Mouse (Mus musculus) forebrain, embryonic 11.5 days (tissue): ENCODE data around the gene Peg12. TPM values are rescaled to one million over a fixed set of nuclear protein-coding genes. Genes with fewer than 3 reads are reported as not detected.

Source experiments
- ATAC-seq: fragments of 200-750 bp; cut with Nextera tagmentation; replicated peaks from 2 replicates; pipeline ENCODE4 v1.8.0; 2017; ENCODE audit warnings: moderate TSS enrichment; ENCODE audit not compliant: low FRiP score
- DNase-seq: peaks from one replicate; pipeline ENCODE4 v3.0.0-alpha.2; 2017; ENCODE audit warnings: low spot score
- H3K27ac ChIP-seq: fragments of 300-500 bp; sonication (generic); 2 replicates; pipeline ENCODE4 v1.5.1; 2014; ENCODE audit warnings: low read depth, low read length
- H3K27me3 ChIP-seq: fragments of 300-500 bp; sonication (generic); 2 replicates; pipeline ENCODE4 v1.6.1; 2014; ENCODE audit warnings: mild to moderate bottlenecking, low read length, mixed read lengths; ENCODE audit not compliant: control insufficient read depth, insufficient read depth
- H3K36me3 ChIP-seq: fragments of 300-500 bp; sonication (generic); 2 replicates; pipeline ENCODE4 v1.6.1; 2014; ENCODE audit warnings: mild to moderate bottlenecking, low read length, moderate library complexity, mixed read lengths; ENCODE audit not compliant: control insufficient read depth, insufficient read depth
- H3K4me1 ChIP-seq: fragments of 300-500 bp; sonication (generic); replicated peaks from 2 replicates; pipeline ENCODE4 v1.6.1; 2014; ENCODE audit warnings: low read length, mixed read lengths; ENCODE audit not compliant: control insufficient read depth, insufficient read depth
- H3K4me2 ChIP-seq: fragments of 300-500 bp; sonication (generic); 2 replicates; pipeline ENCODE4 v1.6.1; 2014; ENCODE audit warnings: low read depth, mild to moderate bottlenecking, low read length, moderate library complexity, mixed read lengths; ENCODE audit not compliant: severe bottlenecking
- H3K4me3 ChIP-seq: fragments of 300-500 bp; sonication (generic); 2 replicates; pipeline ENCODE4 v1.5.1; 2014; ENCODE audit warnings: low read depth, low read length
- H3K9ac ChIP-seq: fragments of 300-500 bp; sonication (generic); 2 replicates; pipeline ENCODE4 v1.6.1; 2014; ENCODE audit warnings: low read length
- H3K9me3 ChIP-seq: fragments of 300-500 bp; sonication (generic); 2 replicates; pipeline ENCODE4 v1.6.1; 2016; ENCODE audit warnings: low read length, mixed read lengths; ENCODE audit not compliant: control insufficient read depth
- WGBS: fragments of 180-500 bp; shearing (Covaris S2); extraction: QIAGEN DNeasy Blood & Tissue Kit; methylation state at CpG from one replicate; pipeline ENCODE4 v1.1.7; 2014; 5-methylcytosine and 5-hydroxymethylcytosine counted together
- polyA plus RNA-seq: library from polyadenylated mRNA; unstranded; fragments of >200 nt; fragmentation: Nextera tagmentation; extraction: Ambion mirVana; gene quantifications from 2 replicates; pipeline ENCODE4 v1.2.1, GENCODE M21; 2014

Gene Peg12
- 105 and 108 TPM in 2 replicates for polyA plus RNA-seq

DNA sequence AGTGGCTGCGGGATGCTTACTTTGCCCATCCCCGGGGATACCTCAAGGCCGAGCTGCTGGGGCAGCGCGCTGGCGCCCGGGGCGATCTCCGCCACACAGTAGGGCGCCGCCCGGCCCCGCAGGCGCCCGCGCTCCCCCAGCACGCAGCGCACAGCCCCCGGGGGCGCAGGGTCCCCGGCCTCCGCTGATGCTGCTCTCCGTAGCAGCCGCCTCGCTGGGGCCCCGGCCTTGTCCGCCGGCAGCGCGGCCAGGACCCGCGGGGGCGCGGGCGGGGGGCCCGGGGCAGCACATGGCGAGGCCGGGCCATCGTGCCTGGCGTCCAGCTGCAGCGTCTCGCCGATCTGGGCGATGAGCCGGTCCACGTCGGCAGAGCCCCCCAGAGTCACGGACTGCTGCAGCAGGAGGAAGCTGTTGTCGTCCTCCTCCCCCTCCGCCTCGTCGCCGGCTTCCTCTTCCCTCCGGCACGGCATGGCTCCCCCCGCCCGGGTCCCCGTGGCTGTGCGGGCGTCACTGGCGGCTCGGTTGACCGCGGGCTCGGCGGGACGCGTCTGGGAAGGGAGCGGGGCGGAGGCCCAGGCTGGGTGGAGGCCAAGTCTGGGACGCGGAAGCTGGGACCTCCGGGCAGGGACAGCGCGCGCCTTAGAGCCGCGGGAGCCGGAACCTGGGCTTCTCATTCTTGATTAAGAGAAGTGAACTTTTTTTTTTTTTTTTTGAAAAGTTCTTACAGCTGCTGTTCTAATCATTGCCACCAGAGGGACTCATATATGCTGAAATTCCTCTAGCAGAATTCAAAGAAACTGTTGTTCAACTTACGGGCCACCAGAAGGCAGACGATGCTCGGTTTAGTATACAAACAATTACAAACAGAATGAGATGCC, at the start of gene Peg12:
Gene Peg12 (minus strand): TSS at position 633 of the 878 bp plus-strand sequence.
- H3K27me3 ChIP-seq: no peaks in the 10 kb centered on the region
- peak within 1 kb of the TSS; percentile 94 for H3K27ac ChIP-seq
- no peaks in the 10 kb centered on the region for H3K36me3 ChIP-seq
- peak within 1 kb of the TSS; percentile 64 for H3K4me3 ChIP-seq
- ATAC-seq: peak; percentile 78
- H3K4me2 ChIP-seq: peak within 1 kb of the TSS; percentile 54
- no peaks in the 10 kb centered on the region for H3K4me1 ChIP-seq
- DNase-seq: peak; percentile 81
- H3K9me3 ChIP-seq: no peaks in the 10 kb centered on the region
- 16% methylated on average over 73 of the region's 82 CpGs for WGBS
- peak within 1 kb of the TSS; percentile 95 for H3K9ac ChIP-seq

DNA sequence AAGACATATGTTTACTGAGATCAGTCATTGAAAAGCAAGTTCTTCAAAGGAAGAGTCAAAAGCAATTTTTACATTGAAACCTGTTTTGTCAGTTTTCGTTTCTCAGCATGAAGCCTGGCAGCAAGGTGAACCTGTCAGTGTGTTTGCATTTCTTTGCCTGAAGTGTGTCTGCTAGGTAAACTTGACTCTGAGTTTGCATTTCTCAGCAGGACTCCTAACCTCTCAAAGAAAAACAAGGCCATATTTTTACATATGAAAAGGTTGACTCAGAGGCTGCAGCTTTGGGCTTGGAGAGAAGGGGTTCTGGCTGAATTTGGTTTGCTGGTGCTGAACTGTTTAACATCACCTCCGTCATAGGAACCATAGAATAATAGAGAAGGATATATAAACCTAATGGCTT, 21.8 kb upstream of the Peg12 start:
- H3K4me3 ChIP-seq: no peak overlapping the region
- no peak overlapping the region for H3K4me2 ChIP-seq
- no peak overlapping the region for H3K27ac ChIP-seq
- DNase-seq (no peak), ATAC-seq (no peak)
- H3K36me3 ChIP-seq: no peaks in the 10 kb centered on the region
- H3K4me1 ChIP-seq: no peaks in the 10 kb centered on the region
- 35% methylated on average over 2 of the region's 2 CpGs for WGBS
- no peaks in the 10 kb centered on the region for H3K9me3 ChIP-seq
- no peaks in the 10 kb centered on the region for H3K27me3 ChIP-seq
- H3K9ac ChIP-seq: no peak overlapping the region

GRCm38 (mm10) chr7:62463007-62463877, 1.1 kb downstream of the Peg12 start:
- Histone ChIP-seq H3K9me3 (no peaks in the 10 kb centered on the region), H3K9ac (peak overlapping the region; percentile 95), H3K36me3 (no peaks in the 10 kb centered on the region), H3K4me2 (peak overlapping the region; percentile 54), H3K4me3 (peak overlapping the region; percentile 64), H3K27ac (peak overlapping the region; percentile 94), H3K27me3 (no peaks in the 10 kb centered on the region), H3K4me1 (no peaks in the 10 kb centered on the region)
- ATAC-seq (peak; percentile 6; the same call in 1 of the 2 replicates), DNase-seq (peak; percentile 70)
- 27% methylated on average over 51 of the region's 55 CpGs for whole genome bisulfite sequencing

DNA sequence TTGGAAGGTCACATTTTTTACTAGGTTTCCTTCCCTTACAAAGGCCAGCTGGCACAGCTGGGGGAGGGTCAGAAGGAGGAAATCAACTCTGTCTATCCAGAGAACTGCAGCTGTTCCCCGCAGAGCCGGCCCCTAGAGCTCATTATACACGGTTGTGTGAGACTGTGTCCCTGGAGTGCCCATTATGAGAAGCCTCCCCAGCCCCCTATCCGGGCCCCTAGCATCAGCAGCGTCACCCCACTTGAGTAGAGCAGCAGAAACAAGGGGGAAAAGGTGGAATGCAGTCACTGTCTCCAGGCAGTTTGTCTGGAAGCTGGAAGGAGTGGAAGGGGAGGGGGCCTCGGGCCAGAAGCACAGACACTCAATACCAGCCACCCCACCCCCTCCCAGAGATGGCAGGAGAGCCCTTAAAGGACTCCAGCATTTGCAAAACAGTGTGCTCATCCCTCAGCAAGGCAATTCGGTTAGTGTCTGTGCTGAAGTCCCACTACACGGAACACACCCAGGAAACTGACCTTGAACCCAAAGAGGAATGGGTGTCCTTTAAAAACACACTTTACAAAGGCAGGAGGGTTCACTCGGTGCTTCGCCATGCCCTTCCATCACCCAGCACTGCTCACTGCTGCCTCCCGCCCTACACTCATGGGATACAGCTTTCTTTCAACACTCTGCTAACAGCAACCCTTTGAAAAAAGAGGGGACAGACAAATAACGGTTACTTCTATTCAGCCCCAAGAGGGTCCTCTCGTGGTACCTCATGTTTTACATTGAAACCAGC, 1.9 kb downstream of the Peg12 start:
- H3K4me3 ChIP-seq: peak overlapping the region; percentile 64
- WGBS: 25% methylated on average over 13 of the region's 13 CpGs
- ATAC-seq: peak; percentile 91
- H3K27ac ChIP-seq: peak overlapping the region; percentile 94
- H3K36me3 ChIP-seq: no peaks in the 10 kb centered on the region
- H3K9me3 ChIP-seq: no peaks in the 10 kb centered on the region
- no peaks in the 10 kb centered on the region for H3K4me1 ChIP-seq
- peak overlapping the region; percentile 54 for H3K4me2 ChIP-seq
- no peaks in the 10 kb centered on the region for H3K27me3 ChIP-seq
- H3K9ac ChIP-seq: peak overlapping the region; percentile 95
- peak; percentile 85 for DNase-seq

- no peak for DNase-seq
- Histone ChIP-seq H3K27me3 (no peaks in the 10 kb centered on the region), H3K9me3 (no peaks in the 10 kb centered on the region; the same call in 1 of the 2 replicates), H3K27ac (no peak overlapping the region), H3K4me1 (no peaks in the 10 kb centered on the region), H3K4me2 (no peak overlapping the region), H3K36me3 (no peaks in the 10 kb centered on the region), H3K9ac (no peak overlapping the region), H3K4me3 (no peak overlapping the region)
- WGBS: 23% methylated on average over 2 of the region's 2 CpGs
- ATAC-seq: no peak
Measured at GRCm38 (mm10) chr7:62452353-62452752, 12.0 kb downstream of the Peg12 start.

DNA sequence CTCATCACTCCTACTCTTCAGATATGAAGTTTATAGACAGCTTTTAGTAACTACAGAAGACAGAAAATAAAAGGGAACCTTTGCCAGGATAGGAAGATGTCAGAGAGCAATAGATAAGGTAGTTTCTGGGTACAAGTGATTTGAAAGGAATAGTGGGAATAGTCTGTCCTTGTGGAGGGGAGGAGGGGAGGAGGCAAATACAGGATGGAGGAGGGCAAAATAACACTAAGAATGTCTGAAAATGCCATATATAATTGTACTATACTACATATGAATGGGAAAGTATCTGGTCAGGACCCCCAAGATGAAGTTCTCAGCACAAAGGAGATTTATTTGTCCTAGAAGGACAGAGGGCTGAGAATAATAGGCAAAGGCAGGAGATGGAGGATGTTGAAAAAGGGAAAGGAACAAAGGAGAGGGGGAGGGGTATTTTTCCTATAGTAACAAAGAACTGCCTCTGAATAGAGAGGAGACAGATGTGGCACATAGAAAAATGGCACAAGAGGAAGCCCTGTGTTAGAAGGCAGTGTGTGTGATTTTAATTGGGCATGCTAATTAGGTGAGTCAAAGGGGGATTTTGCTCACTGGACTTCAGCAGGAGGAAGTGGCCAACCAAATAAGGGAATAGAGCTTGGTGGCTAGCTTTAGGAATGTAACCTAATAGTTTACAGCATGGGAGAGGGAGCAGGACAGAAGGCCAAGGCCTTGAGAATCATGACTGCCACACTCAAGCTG, 18.7 kb downstream of the Peg12 start:
- H3K36me3 ChIP-seq: no peaks in the 10 kb centered on the region
- H3K27me3 ChIP-seq: no peaks in the 10 kb centered on the region
- DNase-seq (no peak), ATAC-seq (peak; percentile 94)
- peak overlapping the region; percentile 64 for H3K27ac ChIP-seq
- H3K4me2 ChIP-seq: no peak overlapping the region
- H3K9me3 ChIP-seq: no peaks in the 10 kb centered on the region; the same call in 1 of the 2 replicates
- no peak overlapping the region for H3K4me3 ChIP-seq
- no peaks in the 10 kb centered on the region for H3K4me1 ChIP-seq
- H3K9ac ChIP-seq: no peak overlapping the region

DNA sequence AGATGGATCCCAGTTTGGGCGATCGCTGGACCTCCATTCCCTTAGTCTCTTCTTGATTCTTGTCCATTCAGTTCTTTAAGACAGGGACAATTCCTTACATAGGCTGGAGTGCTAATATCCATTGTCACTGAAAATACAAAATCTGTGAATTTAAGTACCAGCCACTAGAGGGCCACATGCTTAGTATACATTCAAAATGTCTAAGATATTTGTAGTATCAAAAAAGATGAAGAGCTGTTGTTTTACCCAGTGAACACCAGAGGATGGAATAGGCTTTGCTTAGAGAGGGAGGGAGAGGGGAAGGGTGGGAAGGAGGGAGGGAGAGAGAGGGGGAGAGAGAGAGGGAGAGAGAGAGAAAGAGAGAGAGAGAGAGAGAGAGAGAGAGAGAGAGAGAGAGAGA, 27.9 kb downstream of the Peg12 start:
- H3K9me3 ChIP-seq: no peaks in the 10 kb centered on the region
- DNase-seq: no peak
- no peaks in the 10 kb centered on the region for H3K36me3 ChIP-seq
- H3K4me1 ChIP-seq: no peaks in the 10 kb centered on the region
- H3K27me3 ChIP-seq: no peaks in the 10 kb centered on the region
- H3K4me2 ChIP-seq: no peak overlapping the region
- no peak overlapping the region for H3K4me3 ChIP-seq
- WGBS: 48% methylated on average over 2 of the region's 2 CpGs
- ATAC-seq: peak; percentile 49; the same call in 1 of the 2 replicates
- H3K27ac ChIP-seq: no peak overlapping the region
- H3K9ac ChIP-seq: no peak overlapping the region
